Mouse (Mus musculus): ENCODE data around the gene Foxd3.

Foxd3 gene

DNA sequence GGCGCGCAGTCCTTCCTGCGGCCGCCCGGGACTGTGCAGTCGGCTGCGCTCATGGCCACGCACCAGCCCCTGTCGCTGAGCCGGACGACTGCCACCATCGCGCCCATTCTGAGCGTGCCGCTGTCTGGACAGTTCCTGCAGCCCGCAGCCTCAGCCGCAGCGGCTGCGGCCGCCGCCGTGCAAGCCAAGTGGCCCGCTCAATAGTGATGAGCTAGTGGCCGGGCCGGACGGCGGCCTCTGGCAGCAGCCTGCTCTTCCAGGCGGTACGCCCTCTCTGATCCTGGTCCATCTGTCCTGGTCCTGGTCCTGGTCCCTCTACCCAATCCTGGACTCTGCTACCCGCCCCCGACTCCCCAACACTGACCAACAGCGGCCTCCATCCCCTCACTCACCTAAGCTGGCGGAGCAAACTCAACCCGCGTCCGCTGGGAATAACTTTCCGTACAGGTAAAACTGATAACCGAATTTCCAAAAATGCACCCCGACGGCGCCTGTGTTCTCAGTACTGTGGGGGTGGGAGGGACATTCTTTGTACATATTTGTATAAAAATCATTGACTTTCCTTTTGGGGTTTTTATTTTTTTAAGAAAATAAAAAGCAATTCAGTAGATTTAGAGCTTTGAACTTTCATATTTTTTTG lies 1.9 kb downstream of the Foxd3 start:
- no peak for DNase-seq (ENCODE audit: low spot score)

GRCm38 (mm10) chr4:99658881-99659280 lies 2.8 kb downstream of the Foxd3 start:
- DNase-seq (ENCODE audit: low spot score): no peak

DNA sequence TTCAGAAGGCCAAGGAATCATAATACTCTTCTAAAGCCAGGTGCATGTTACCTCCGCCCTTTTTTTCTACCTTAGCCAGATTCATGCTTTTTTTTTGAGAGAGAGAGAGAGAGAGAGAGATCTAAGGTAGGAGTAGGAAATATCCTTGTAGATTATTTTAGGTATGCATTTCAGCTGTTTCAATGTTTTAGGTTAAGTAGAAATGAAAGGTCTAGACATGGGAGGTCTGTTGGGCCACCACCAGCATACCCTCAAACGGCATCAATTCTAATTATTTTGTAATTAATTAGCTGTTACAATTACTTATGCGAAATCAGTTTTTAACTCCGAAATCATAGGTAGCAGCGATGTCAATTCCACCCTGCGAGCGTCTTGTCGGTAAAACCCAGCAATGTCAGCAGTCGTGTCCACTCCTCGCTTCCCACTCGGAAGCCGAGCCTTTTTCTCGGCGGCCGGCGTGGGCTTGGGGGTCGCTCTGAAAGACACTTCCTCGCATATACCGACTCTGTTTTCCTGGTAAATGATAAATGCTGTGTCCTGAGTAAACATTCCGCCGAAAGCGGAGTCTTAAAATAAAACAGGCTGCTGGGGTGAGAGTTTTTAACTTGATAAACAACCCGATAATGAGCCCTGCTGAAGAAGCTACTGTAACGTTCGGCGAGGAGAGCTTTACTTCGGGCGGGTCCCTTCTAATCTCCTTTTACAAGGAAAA lies 3.4 kb downstream of the Foxd3 start:
- no peak for DNase-seq (ENCODE audit: low spot score)

DNA sequence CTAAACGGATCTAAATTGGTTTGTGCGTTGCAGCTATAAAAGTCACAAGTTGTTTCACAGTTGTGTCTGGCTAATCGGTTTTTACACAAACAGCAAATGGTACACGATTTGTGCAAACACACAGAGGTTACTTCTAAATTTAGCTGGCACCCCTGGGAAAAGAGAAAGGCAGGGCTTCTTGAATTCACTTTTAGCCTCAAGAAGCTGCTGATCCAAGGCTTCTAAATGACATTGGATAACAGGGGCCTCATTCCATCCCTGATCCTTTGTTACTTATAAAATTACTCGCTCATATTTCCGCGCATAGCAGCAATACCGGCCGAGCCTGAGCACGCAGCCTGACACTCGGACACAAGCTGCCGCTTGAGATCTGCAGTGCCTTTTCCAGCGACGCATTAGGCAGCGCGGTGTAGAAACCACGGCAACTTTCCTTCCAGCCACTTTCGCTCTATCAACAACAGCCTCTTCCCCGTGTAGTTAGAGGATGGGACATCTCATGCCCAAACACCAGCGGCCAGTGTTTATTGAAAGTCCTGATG lies 4.0 kb downstream of the Foxd3 start:
- DNase-seq (ENCODE audit: low spot score): no peak

- DNase-seq (ENCODE audit: low spot score): no peak
Observed at GRCm38 (mm10) chr4:99660981-99661380, 4.9 kb downstream of the Foxd3 start.

DNA sequence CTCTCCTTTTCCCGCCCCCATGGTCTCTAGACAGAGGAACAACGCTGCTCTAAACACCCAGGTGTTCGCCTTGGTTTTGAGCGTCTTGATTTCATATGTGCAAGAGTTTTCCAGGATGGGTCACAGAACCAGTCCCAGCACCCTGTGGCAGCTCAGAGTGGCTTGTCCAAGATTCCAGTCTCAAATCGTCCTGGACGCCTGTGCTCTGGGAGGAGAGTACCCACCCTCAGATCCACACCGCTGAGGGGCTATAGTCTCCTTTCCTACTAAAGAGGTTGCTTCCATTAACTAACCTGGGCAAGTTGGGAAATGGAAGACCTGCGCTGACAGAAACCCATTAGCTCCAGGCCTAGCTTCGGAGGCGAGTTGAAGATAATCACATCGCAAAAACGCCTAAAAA lies 5.9 kb downstream of the Foxd3 start:
- DNase-seq (ENCODE audit: low spot score): no peak

- DNase-seq (ENCODE audit: low spot score): no peak
Observed at GRCm38 (mm10) chr4:99662431-99662830, 6.3 kb downstream of the Foxd3 start.

- no peak for DNase-seq (ENCODE audit: low spot score)
Observed at GRCm38 (mm10) chr4:99662841-99663567, 6.9 kb downstream of the Foxd3 start.

DNA sequence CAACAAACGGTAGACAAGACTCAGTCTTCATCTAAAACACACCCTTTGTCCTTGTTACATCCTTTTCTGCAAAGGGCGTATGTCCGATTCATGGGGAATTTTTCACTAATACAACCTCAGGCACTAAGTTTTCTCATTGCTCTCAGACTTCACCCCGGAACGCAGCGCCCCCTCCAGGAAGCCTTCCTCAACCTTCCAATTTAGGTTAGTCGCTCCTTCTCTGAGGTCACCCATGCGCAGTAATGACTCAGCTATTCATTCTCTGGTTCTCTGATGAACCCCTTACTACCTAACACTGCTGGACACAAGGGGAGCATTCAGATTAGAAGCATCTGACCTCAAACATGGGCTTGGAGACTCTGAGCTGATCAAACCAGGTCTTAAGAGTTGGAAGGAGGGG lies 7.6 kb downstream of the Foxd3 start:
- no peak for DNase-seq (ENCODE audit: low spot score)

DNA sequence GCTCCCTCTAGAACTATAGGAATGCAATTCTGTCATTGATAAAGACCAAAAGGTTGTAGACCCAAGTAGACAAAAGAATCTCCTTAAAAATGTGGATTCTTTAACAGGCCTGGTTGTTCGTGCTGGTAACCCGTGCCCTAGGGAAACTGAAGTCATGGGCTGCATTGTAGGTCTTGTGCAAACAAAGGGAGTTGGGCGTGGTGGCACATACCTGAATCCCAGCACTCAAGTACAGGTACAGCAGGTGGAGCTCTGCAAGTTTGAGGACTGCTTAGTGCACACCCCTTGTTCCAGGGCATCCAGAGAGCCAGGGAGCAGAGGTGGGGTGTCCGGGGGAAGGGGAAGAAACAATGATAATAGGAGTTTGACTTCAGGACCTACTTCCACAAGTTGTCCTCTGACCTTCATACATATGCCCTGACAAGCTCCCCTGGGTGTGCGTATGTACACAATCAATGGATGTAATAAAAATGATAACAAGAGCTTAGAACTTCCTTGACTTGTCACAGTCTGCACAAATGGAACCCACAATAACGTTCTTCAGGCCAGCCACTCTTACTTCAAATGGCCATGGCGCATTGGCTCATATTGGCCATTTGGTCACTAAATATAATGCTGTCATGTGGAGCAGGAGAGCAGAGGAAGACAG lies 14.2 kb downstream of the Foxd3 start:
- DNase-seq (ENCODE audit: low spot score): no peak

DNA sequence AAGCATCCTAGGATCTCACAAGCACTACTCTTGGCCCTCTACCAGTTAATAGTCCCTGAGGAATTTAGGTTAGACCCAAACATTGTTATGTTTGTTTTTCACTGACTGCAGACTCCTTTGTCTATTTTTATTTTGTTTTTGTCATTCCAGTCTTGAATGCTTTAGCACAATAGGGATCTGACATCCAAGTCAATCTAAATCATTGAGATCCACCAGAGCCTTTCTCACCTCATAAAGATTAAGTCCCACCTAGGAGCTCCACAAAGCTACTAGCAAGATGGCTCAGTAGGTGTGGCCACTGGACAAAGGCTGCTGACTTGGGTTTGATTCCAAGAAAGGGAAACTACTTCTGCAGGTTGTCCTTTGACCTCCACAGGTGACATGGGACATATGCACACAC lies 19.1 kb downstream of the Foxd3 start:
- no peak for DNase-seq (ENCODE audit: low spot score)

DNA sequence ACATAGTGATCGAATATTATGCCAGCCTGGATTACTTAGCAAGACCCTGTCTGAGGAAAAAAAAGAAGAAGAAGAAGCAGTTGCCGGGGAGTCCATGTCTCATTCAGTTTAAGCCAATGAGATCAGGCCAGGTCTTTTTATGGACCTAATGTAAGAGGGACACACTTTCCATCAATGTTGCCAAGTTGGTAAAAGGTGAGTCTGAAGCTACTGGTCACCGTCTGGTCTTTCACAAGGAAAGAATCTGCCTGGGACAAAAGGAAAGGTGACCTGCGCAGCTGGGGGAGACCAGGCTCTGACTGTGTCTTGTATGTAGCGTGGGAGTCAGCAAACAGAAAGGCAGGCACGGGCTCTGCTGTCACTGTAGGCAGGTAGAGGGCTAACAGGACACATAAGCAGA lies 27.8 kb downstream of the Foxd3 start:
- no peak for DNase-seq (ENCODE audit: low spot score)

GRCm38 (mm10) chr4:99686308-99686707 lies 30.2 kb downstream of the Foxd3 start:
- DNase-seq (ENCODE audit: low spot score): no peak

Measured in ovary, adult 18-20 months (tissue).